12 mouse cellular contexts compared by ENCODE assay signal in the genomic region with DNA sequence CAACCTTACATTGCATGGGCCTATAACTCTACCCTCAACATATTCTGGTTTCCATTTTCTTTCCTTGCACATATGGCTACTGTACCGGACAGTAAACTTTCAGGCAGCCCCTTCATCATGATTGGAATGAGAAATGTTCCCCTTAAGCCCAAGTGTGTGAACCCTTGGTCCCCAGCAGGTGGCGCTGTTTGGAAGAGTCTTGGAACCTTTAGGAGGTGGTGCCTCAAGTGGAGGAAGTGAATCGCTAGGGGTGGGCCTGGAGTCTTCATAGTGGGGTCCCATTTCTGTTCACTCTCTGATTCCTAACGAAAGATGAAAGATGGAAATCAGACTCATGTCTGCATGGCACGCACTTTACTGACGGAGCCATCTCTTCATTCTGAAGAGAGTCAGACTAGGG.
A peak's percentile ranks its signal among the peaks of the same experiment; 100 is the strongest.
DNase-seq lines count a peak whose midpoint lies in the region; ATAC-seq lines count a peak whose summit lies in the region.
"Had no signal": no experiment of that assay in that cellular context is flagged by ENCODE, and none has a peak within 500 bp of the region (broad histone marks: within the 10 kb centered on the region; RNA-seq: fewer than 3 reads in every experiment).

No protein-coding gene starts in this region.

- no peaks in the 10 kb centered on the region for H3K36me3 ChIP-seq in heart, embryonic 10.5 days
- no peaks in the 10 kb centered on the region for H3K36me3 ChIP-seq in splenic B cell, adult 2 months (ENCODE audit: control insufficient read depth, insufficient read depth, low read length, poor library complexity, severe bottlenecking)
- H3K36me3 ChIP-seq: forebrain, embryonic 12.5 days; heart, embryonic 15.5 days had no signal

- peaks cover 21% of the 10 kb centered on the region; the same call in 1 of the 2 replicates for H3K27me3 ChIP-seq in heart, embryonic 10.5 days (ENCODE audit: insufficient read depth, poor library complexity, severe bottlenecking)
- H3K27me3 ChIP-seq in splenic B cell, adult 2 months (ENCODE audit: control insufficient read depth, insufficient read depth, low read length, poor library complexity, severe bottlenecking) = no peaks in the 10 kb centered on the region
- H3K27me3 ChIP-seq: forebrain, embryonic 12.5 days; heart, embryonic 15.5 days had no signal

- no peaks in the 10 kb centered on the region for H3K9me3 ChIP-seq in heart, embryonic 10.5 days
- H3K9me3 ChIP-seq: forebrain, embryonic 12.5 days; heart, embryonic 15.5 days had no signal

- peak; percentile 83 for ATAC-seq in common myeloid progenitor, adult 5-6 weeks (replicated peaks; ENCODE audit: low read depth, poor library complexity, severe bottlenecking)

- DNase-seq in heart, embryonic 10.5 days (ENCODE audit: low spot score) = peak; percentile 71
- no peak for DNase-seq in heart, postnatal 4 days
- peak; percentile 9 for DNase-seq in thymus, postnatal 14 days
- no peak for DNase-seq in thymus, postnatal 36 days
- peak; percentile 14 for DNase-seq in splenic B cell, adult 2 months (ENCODE audit: low read depth, low spot score)
- DNase-seq in natural killer cell, adult 2 months (ENCODE audit: low spot score in 2 of 2) = no peak
- DNase-seq in frontal cortex, postnatal 10 days (ENCODE audit: low spot score in 2 of 2) = no peak
- DNase-seq: cerebellum, adult 9-10 months; thymus, adult 2 months had no signal

- 69% methylated on average over 6 of the region's 6 CpGs for WGBS in heart, embryonic 10.5 days

- no peak overlapping the region for H3K4me3 ChIP-seq in heart, embryonic 10.5 days
- H3K4me3 ChIP-seq: forebrain, embryonic 12.5 days; heart, embryonic 15.5 days had no signal

- no peak overlapping the region for H3K27ac ChIP-seq in heart, embryonic 10.5 days
- H3K27ac ChIP-seq: forebrain, embryonic 12.5 days; heart, embryonic 15.5 days had no signal

- no peaks in the 10 kb centered on the region; the same call in 1 of the 2 replicates for H3K4me1 ChIP-seq in heart, embryonic 10.5 days
- H3K4me1 ChIP-seq: forebrain, embryonic 12.5 days; heart, embryonic 15.5 days had no signal

Comparison
In these comparisons a context has a peak if more than half of its experiments do, and no peak if none do; other contexts are left out.
1. DNase-seq: peak in heart, embryonic 10.5 days (single experiment), thymus, postnatal 14 days (single experiment) and splenic B cell, adult 2 months (single experiment); none in heart, postnatal 4 days (single experiment), thymus, postnatal 36 days (0 of 2), natural killer cell, adult 2 months (0 of 2) and frontal cortex, postnatal 10 days (0 of 2).